Mouse (Mus musculus): ENCODE data around the gene Dlg2. TPM values are rescaled to one million over a fixed set of nuclear protein-coding genes. Genes with fewer than 3 reads are reported as not detected.

Gene Dlg2
- 5.4 TPM for polyA plus RNA-seq (2017; shearing (Covaris generic))

GRCm38 (mm10) chr7:90476313-90477245, at the start of gene Dlg2:
Gene Dlg2 (plus strand): TSS chr7:90476672.

DNA sequence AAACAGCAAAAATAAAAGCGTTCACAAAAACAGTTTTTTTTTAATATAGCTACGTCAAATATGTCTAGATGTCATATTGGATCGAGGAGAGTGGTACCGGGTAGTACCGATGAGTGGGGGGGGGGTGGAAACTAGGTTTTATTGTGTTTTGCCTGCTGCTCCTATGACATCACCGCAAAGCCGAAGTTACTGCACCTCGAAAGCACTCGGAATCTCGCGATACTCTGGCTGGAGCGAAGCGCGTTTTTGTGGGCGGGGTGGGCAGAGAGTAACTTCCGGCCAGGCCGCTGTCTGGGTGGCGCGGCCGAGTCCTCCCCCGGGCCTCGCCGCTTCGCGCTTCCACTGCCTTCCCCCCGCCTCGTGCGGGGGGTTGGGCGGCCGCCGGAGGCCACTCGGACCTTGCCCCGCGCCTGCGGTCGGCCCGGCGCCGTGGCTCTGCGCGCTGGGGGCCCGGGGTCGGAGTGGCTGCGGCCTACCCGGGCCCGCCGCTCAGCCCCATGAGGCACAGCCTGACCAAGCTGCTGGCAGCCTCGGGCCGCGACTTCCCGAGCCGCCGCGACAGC, 33.9 kb upstream of the Dlg2 start, which contains the start of gene Crebzf:
Crebzf (plus strand) TSS at position 212 of the 563 bp plus-strand sequence.

DNA sequence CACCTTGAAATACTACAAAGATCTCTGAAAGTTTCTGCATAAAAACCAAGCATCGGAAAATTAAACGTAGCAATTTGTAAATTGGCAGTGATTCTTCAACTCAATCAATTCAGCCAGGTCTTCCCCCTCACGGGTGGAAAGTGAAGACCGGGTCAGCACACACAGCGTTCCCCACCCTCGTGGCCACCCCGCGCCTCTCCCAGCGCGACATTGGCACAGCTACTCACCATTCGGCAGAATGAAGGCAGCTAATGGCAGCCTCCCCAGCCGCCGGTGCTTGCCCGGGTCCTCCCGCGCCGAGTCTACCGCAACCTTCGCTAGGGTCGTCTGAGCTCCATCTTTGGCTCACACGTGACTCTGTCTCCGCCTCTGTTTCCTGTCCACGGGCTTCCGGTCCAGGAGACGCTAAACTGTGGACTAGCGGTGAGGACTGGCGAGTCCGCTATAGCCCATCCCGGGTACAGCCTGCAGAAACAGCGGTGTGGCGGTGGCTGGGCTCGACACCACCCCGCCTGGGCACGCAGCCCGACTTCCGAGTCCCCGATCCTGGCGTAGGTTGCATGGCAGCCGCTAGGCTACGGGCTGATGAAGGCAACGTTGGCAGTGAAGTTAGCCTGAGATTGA, 19.5 kb upstream of the Dlg2 start, which contains the start of gene Tmem126a:
Tmem126a (minus strand) TSS at position 385 of the 624 bp plus-strand sequence.

DNA sequence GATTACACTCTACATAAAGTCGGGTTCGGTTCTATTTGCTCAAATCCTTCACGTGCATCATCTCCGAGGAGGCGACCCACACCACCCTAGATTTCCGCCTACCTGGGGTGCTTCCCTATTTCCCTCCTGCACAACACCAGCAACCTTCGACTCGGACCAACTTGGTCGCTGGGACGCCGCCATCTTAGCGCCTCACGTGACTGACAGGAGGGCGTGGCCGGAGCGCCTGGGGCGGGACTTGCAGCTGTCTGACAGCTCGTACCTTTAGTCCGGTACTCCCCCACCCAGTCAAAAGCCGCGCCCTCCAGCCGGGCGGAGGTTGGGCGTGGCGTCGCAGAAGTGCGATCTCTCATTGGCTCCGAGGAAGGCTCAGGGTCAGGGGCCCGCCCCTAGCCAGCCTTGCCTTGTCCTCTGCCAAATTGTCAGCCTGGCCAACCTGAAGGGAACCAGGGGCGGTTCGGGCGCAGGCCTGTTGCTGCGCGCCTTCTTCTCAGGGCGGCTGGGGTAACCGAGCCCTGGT, 619 bp upstream of the Dlg2 start, which contains the start of gene Tmem126b:
Tmem126b (minus strand) TSS at position 209 of the 520 bp plus-strand sequence.

Other genes with a start within 250 kb of the Dlg2 start
- gene Ccdc83, start 210.9 kb upstream of the Dlg2 start, polyA plus RNA-seq (2017; shearing (Covaris generic)), result 0.35 TPM
- 78.2 TPM for gene Sytl2, start 174.4 kb upstream of the Dlg2 start, polyA plus RNA-seq (2017; shearing (Covaris generic))
- not detected for gene Ccdc89, start 50.1 kb upstream of the Dlg2 start, polyA plus RNA-seq (2017; shearing (Covaris generic))
- 176 TPM for gene Crebzf, start 33.9 kb upstream of the Dlg2 start, polyA plus RNA-seq (2017; shearing (Covaris generic))
- gene Tmem126a, start 19.4 kb upstream of the Dlg2 start, polyA plus RNA-seq (2017; shearing (Covaris generic)), result 37.8 TPM
- 10.0 TPM for gene Tmem126b, start 671 bp upstream of the Dlg2 start, polyA plus RNA-seq (2017; shearing (Covaris generic))